In the genomic region with DNA sequence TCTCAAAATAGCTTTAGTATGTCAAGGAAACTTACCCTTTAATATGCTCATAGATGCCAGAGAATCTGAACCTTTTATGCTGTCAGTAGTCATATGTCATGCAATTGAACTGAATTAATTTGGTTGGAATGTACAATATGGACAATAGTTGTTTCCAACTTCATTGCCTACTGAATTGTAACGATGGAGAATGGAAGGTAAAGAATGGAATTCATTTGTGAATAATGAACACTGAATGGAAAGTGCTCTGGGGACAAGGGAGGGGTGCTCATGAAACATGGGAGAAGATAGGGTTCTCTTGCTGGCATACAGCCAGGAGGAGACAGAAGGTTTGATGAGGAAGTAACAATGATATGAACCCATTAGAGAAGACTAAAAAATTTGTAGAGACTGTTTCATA, we compare ENCODE assay signal across 25 mouse cellular contexts.
DNase-seq lines count a peak whose midpoint lies in the region; ATAC-seq and TF ChIP-seq lines count a peak whose summit lies in the region.
"Had no signal": no experiment of that assay in that cellular context is flagged by ENCODE, and none has a peak within 500 bp of the region (broad histone marks: within the 10 kb centered on the region; RNA-seq: fewer than 3 reads in every experiment).

No protein-coding gene starts in this region.

- TF ChIP-seq CTCF in brain, embryonic 14.5 days (IDR thresholded peaks at IDR 0.05; ENCODE audit: borderline replicate concordance, extremely low read depth, insufficient read depth, insufficient read length): no peak

- 70% methylated on average over 1 of the region's 1 CpGs for WGBS in embryonic facial prominence, embryonic 14.5 days
- 77% methylated on average over 1 of the region's 1 CpGs for WGBS in embryonic facial prominence, embryonic 10.5 days
- 44% methylated on average over 1 of the region's 1 CpGs for WGBS in forebrain, embryonic 16.5 days

- H3K9ac ChIP-seq in embryonic facial prominence, embryonic 14.5 days (ENCODE audit: low read depth, low read length): no peak overlapping the region
- H3K9ac ChIP-seq in forebrain, embryonic 16.5 days (replicated peaks; ENCODE audit: low read depth, low read length): no peak overlapping the region
- H3K9ac ChIP-seq: embryonic facial prominence, embryonic 15.5 days; heart, embryonic 13.5 days; hindbrain, embryonic 13.5 days; intestine, embryonic 15.5 days had no signal

- no peak for TF ChIP-seq POLR2A in brain, embryonic 14.5 days (IDR thresholded peaks at IDR 0.05; ENCODE audit: borderline replicate concordance, extremely low read depth, insufficient read depth, insufficient read length, poor library complexity, severe bottlenecking)

- H3K9me3 ChIP-seq in embryonic facial prominence, embryonic 14.5 days (ENCODE audit: control insufficient read depth, low read length): no peaks in the 10 kb centered on the region
- H3K9me3 ChIP-seq in embryonic facial prominence, embryonic 10.5 days: no peaks in the 10 kb centered on the region
- H3K9me3 ChIP-seq in forebrain, embryonic 16.5 days (ENCODE audit: control insufficient read depth, low read length): no peaks in the 10 kb centered on the region
- H3K9me3 ChIP-seq: embryonic facial prominence, embryonic 15.5 days; heart, embryonic 10.5 days; heart, embryonic 13.5 days; hindbrain, embryonic 13.5 days; intestine, embryonic 15.5 days had no signal

- no peaks in the 10 kb centered on the region for H3K36me3 ChIP-seq in embryonic facial prominence, embryonic 14.5 days (ENCODE audit: control insufficient read depth, insufficient read depth, low read length)
- no peaks in the 10 kb centered on the region for H3K36me3 ChIP-seq in embryonic facial prominence, embryonic 10.5 days (replicated peaks)
- H3K36me3 ChIP-seq in forebrain, embryonic 16.5 days (ENCODE audit: control insufficient read depth, insufficient read depth): no peaks in the 10 kb centered on the region
- H3K36me3 ChIP-seq: embryonic facial prominence, embryonic 15.5 days; heart, embryonic 10.5 days; heart, embryonic 13.5 days; hindbrain, embryonic 13.5 days; intestine, embryonic 15.5 days had no signal

- no peaks in the 10 kb centered on the region for H3K27me3 ChIP-seq in embryonic facial prominence, embryonic 14.5 days (replicated peaks; ENCODE audit: control insufficient read depth, insufficient read depth, low read length)
- no peaks in the 10 kb centered on the region for H3K27me3 ChIP-seq in embryonic facial prominence, embryonic 10.5 days (replicated peaks; ENCODE audit: low read depth, poor library complexity, severe bottlenecking)
- H3K27me3 ChIP-seq in forebrain, embryonic 16.5 days (replicated peaks; ENCODE audit: control insufficient read depth, insufficient read depth, low read length): no peaks in the 10 kb centered on the region
- H3K27me3 ChIP-seq: embryonic facial prominence, embryonic 15.5 days; heart, embryonic 13.5 days; hindbrain, embryonic 13.5 days; intestine, embryonic 15.5 days had no signal

- no peaks in the 10 kb centered on the region for H3K4me1 ChIP-seq in embryonic facial prominence, embryonic 14.5 days (ENCODE audit: control insufficient read depth, insufficient read depth, low read length)
- no peaks in the 10 kb centered on the region for H3K4me1 ChIP-seq in embryonic facial prominence, embryonic 10.5 days
- H3K4me1 ChIP-seq in forebrain, embryonic 16.5 days (replicated peaks; ENCODE audit: control insufficient read depth, insufficient read depth, low read length): no peaks in the 10 kb centered on the region
- H3K4me1 ChIP-seq: embryonic facial prominence, embryonic 15.5 days; heart, embryonic 10.5 days; heart, embryonic 13.5 days; hindbrain, embryonic 13.5 days; intestine, embryonic 15.5 days had no signal

- H3K27ac ChIP-seq in embryonic facial prominence, embryonic 14.5 days (replicated peaks; ENCODE audit: low read depth, low read length): no peak overlapping the region
- no peak overlapping the region for H3K27ac ChIP-seq in embryonic facial prominence, embryonic 10.5 days (replicated peaks)
- H3K27ac ChIP-seq in forebrain, embryonic 16.5 days (ENCODE audit: low read length): no peak overlapping the region
- H3K27ac ChIP-seq: embryonic facial prominence, embryonic 15.5 days; heart, adult 2 months; heart, embryonic 10.5 days; heart, embryonic 13.5 days; hindbrain, embryonic 13.5 days; intestine, embryonic 15.5 days had no signal

- no peak overlapping the region for H3K4me2 ChIP-seq in embryonic facial prominence, embryonic 14.5 days (ENCODE audit: low read depth, low read length)
- H3K4me2 ChIP-seq in forebrain, embryonic 16.5 days (ENCODE audit: low read length): no peak overlapping the region
- H3K4me2 ChIP-seq: embryonic facial prominence, embryonic 15.5 days; heart, embryonic 13.5 days; hindbrain, embryonic 13.5 days; intestine, embryonic 15.5 days had no signal

- H3K4me3 ChIP-seq in embryonic facial prominence, embryonic 14.5 days (ENCODE audit: low read depth, low read length): no peak overlapping the region
- no peak overlapping the region for H3K4me3 ChIP-seq in embryonic facial prominence, embryonic 10.5 days
- H3K4me3 ChIP-seq in forebrain, embryonic 16.5 days (replicated peaks; ENCODE audit: low read length): no peak overlapping the region
- H3K4me3 ChIP-seq: embryonic facial prominence, embryonic 15.5 days; heart, adult 2 months; heart, embryonic 10.5 days; heart, embryonic 13.5 days; hindbrain, embryonic 13.5 days; intestine, embryonic 15.5 days had no signal

- peak; percentile 65; the same call in 1 of the 2 replicates for ATAC-seq in embryonic facial prominence, embryonic 14.5 days (ENCODE audit: low read depth)
- ATAC-seq in forebrain, embryonic 16.5 days: no peak
- ATAC-seq: CD4-positive, CD25-positive, alpha-beta regulatory T cell, adult 4 months; forebrain, embryonic 14.5 days; hindbrain, embryonic 16.5 days; intestine, embryonic 15.5 days had no signal

- DNase-seq in embryonic facial prominence, embryonic 14.5 days (ENCODE audit: low spot score): peak; percentile 65
- DNase-seq in embryonic facial prominence, embryonic 10.5 days (ENCODE audit: low spot score): no peak
- DNase-seq in MEL-GATA-1-ER (ENCODE audit: extremely low read depth, low read depth): peak; percentile 2
- DNase-seq in brain, embryonic 14.5 days (ENCODE audit: low read depth): peak; percentile 3
- peak; percentile 3 for DNase-seq in retina, postnatal 7 days (ENCODE audit: low read depth, low spot score)
- DNase-seq in kidney, adult 9 months: no peak
- DNase-seq: adrenal gland, adult 8-10 months; adrenal gland, postnatal 25 days; cerebellum, adult 8-10 months; cerebellum, postnatal 25 days; gastrocnemius, postnatal 36 days; heart, adult 2 months; heart, postnatal 14 days; heart, postnatal 4 days; kidney, adult 11 months; kidney, adult 8-10 months had no signal

Comparison
In these comparisons a context has a peak if more than half of its experiments do, and no peak if none do; other contexts are left out.
1. DNase-seq: peak in embryonic facial prominence, embryonic 14.5 days (single experiment), MEL-GATA-1-ER (single experiment), brain, embryonic 14.5 days (single experiment) and retina, postnatal 7 days (single experiment); none in embryonic facial prominence, embryonic 10.5 days (single experiment) and kidney, adult 9 months (single experiment).